Mouse (Mus musculus): ENCODE data around the gene Ube2b.

Gene Ube2b

GRCm38 (mm10) chr11:51935636-51936434, 64.7 kb downstream of the Ube2b start:
- peak; percentile 66 to 77 for DNase-seq

Measured in thymus, adult 18-20 months (tissue).